Mouse (Mus musculus): ENCODE measurements around the gene Tspan18. TPM values are rescaled to one million over a fixed set of nuclear protein-coding genes. Genes with fewer than 3 reads are reported as not detected.

Gene Tspan18
- polyA plus RNA-seq, 1 experiment from 2014 or later: 54.1 TPM

DNA sequence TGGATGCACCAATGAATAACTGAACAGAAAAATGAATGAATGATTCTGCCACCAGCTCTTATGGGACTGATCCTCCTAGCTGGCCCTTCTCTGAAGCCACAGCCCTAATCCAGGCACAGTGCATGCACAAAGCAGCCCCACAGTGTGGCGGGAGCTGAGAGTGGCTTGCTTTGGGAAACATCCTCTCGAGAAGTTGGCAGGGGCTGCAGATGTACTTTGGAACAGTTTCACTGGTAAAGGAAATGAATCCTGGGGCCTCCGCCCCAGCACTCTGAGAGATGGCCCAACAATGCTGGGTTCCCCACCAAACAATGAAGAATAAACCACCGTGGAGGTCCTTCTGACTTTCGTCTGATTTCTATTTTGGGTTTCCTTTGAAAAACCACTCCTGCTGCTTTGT is 64.2 kb downstream of the Tspan18 start:
- no peak overlapping the region for H3K4me3 ChIP-seq (ENCODE audit: low read depth, low read length)
- 0 out of 2 replicates have a peak overlapping the region, but pooled peaks have one; percentile 13 for H3K27ac ChIP-seq (ENCODE audit: low read depth, low read length)
- no peaks in the 10 kb centered on the region for H3K27me3 ChIP-seq (ENCODE audit: control insufficient read depth, insufficient read depth, low read length)
- H3K9ac ChIP-seq (ENCODE audit: low read length): no peak overlapping the region
- no peaks in the 10 kb centered on the region for H3K9me3 ChIP-seq (ENCODE audit: control insufficient read depth, low read length)
- peaks cover 18% of the 10 kb centered on the region; the same call in 1 of the 2 replicates for H3K4me1 ChIP-seq (replicated peaks; ENCODE audit: control insufficient read depth, insufficient read depth, low read length)
- no peak overlapping the region for H3K4me2 ChIP-seq (ENCODE audit: low read depth, low read length, severe bottlenecking)
- WGBS: 64% methylated on average over 5 of the region's 5 CpGs
- ATAC-seq (replicated peaks; ENCODE audit: low FRiP score): no peak
- H3K36me3 ChIP-seq (ENCODE audit: control insufficient read depth, insufficient read depth, low read length): no peaks in the 10 kb centered on the region
- DNase-seq (ENCODE audit: low spot score): no peak

DNA sequence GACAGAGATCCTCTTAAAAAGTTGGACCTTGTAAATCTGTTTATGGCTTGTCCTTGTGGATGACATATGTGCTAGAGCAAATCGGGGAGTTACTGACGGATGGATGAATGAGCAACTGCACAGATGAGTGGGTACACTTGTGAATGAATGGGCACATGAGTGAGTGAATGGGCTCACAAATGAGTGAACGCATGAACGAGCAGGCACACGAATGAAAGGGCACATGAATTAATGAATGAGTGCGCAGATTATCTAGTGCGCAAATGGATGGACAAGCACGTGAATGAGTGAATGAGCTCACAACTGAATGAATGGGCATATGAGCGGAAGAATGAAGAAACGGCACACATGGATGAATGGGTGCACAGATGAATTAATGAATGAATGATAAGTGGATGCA is 64.7 kb downstream of the Tspan18 start:
- Histone ChIP-seq H3K36me3 (ENCODE audit: control insufficient read depth, insufficient read depth, low read length) (no peaks in the 10 kb centered on the region), H3K9ac (ENCODE audit: low read length) (no peak overlapping the region), H3K27me3 (ENCODE audit: control insufficient read depth, insufficient read depth, low read length) (no peaks in the 10 kb centered on the region), H3K9me3 (ENCODE audit: control insufficient read depth, low read length) (no peaks in the 10 kb centered on the region), H3K4me1 (replicated peaks; ENCODE audit: control insufficient read depth, insufficient read depth, low read length) (peaks cover 18% of the 10 kb centered on the region; the same call in 1 of the 2 replicates), H3K4me2 (ENCODE audit: low read depth, low read length, severe bottlenecking) (no peak overlapping the region), H3K27ac (ENCODE audit: low read depth, low read length) (no peak overlapping the region), H3K4me3 (ENCODE audit: low read depth, low read length) (no peak overlapping the region)
- WGBS: 72% methylated on average over 10 of the region's 10 CpGs
- ATAC-seq (replicated peaks; ENCODE audit: low FRiP score): no peak
- no peak for DNase-seq (ENCODE audit: low spot score)

DNA sequence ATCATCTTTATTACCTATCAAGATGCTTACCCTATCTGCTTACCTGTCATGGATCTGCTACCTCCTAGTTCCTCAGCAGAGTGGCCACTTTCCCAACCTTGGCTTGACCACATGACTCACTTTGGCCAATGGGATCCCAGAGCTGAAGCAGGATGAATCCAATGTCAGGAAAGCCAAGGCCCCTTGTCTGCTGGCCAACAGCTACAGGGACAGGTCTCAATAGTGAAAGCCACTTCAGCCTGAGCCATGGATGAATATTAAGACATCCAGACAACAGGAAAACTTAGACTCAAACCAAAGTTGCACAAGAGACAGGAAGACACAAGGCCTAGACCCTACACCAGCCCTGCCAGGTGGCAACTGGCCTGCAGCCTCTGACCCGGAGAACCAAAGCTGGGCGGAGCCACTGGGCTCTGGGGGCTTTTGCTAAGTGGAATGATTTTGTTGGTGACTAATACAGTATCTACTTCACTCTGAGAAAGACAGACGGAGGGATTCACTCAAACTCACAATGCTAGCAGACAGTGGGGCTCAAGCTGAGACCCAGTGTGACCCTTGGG is 65.5 kb downstream of the Tspan18 start:
- H3K9ac ChIP-seq (ENCODE audit: low read length): no peak overlapping the region
- WGBS: 83% methylated on average over 3 of the region's 3 CpGs
- ATAC-seq (replicated peaks; ENCODE audit: low FRiP score) (no peak), DNase-seq (ENCODE audit: low spot score) (no peak)
- H3K4me3 ChIP-seq (ENCODE audit: low read depth, low read length): no peak overlapping the region
- H3K9me3 ChIP-seq (ENCODE audit: control insufficient read depth, low read length): no peaks in the 10 kb centered on the region
- H3K4me1 ChIP-seq (replicated peaks; ENCODE audit: control insufficient read depth, insufficient read depth, low read length): peaks cover 13% of the 10 kb centered on the region; the same call in 1 of the 2 replicates
- H3K4me2 ChIP-seq (ENCODE audit: low read depth, low read length, severe bottlenecking): no peak overlapping the region
- H3K27ac ChIP-seq (ENCODE audit: low read depth, low read length): no peak overlapping the region
- no peaks in the 10 kb centered on the region for H3K36me3 ChIP-seq (ENCODE audit: control insufficient read depth, insufficient read depth, low read length)
- H3K27me3 ChIP-seq (ENCODE audit: control insufficient read depth, insufficient read depth, low read length): no peaks in the 10 kb centered on the region

DNA sequence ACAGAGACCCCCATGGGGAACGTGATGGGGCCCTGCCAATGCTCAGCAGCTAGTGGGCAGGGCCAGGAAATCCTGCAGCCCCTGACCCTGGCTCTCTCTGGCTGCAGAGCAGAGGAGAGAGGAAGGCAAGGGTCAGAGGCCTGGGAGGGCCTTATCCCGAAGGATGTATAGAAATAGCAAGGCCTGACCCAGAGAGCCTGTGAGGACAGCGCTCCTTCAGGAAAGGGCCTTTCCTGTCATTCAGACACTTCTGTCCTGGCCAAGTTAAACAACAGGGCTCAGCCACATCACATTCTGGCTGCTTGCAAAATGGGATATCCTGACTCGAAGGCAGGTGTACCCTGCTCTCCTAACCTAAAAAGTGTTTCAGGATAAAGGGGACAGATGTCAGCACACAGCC is 66.5 kb downstream of the Tspan18 start:
- Histone ChIP-seq H3K27ac (ENCODE audit: low read depth, low read length) (no peak overlapping the region), H3K36me3 (ENCODE audit: control insufficient read depth, insufficient read depth, low read length) (no peaks in the 10 kb centered on the region), H3K9me3 (ENCODE audit: control insufficient read depth, low read length) (no peaks in the 10 kb centered on the region), H3K9ac (ENCODE audit: low read length) (no peak overlapping the region), H3K4me3 (ENCODE audit: low read depth, low read length) (no peak overlapping the region), H3K27me3 (ENCODE audit: control insufficient read depth, insufficient read depth, low read length) (no peaks in the 10 kb centered on the region), H3K4me1 (replicated peaks; ENCODE audit: control insufficient read depth, insufficient read depth, low read length) (peaks cover 9% of the 10 kb centered on the region; the same call in 1 of the 2 replicates), H3K4me2 (ENCODE audit: low read depth, low read length, severe bottlenecking) (no peak overlapping the region)
- DNase-seq (ENCODE audit: low spot score): no peak
- ATAC-seq (replicated peaks; ENCODE audit: low FRiP score): no peak
- WGBS: 64% methylated on average over 4 of the region's 4 CpGs

DNA sequence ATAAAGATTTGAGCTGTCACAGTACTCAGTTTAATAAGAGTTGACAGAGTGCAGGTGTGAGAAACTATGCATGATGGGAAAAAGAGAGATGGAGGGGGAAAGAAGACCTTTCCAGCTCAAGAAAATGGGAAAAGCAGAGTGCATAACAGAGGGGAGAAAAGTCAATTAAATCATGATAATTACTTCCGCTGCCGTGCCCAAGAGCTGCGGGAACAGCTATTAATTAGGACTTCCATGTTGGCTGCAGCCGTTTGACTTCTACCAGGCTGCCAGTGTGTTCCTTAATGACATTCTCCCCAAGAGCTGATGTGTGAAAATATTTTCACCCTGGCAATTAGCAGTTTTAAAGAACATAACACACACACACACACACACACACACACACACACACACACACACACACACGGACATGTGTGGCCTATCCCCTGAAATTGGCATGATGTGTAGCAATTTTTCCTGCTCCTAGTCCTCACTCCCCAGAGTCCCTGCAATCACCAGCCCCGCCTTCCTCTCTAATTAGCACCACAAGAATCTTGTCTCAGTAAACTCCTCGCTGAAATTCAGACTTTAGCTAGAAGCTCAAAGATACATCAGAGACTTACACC is 67.6 kb downstream of the Tspan18 start:
- DNase-seq (ENCODE audit: low spot score): no peak
- Histone ChIP-seq H3K27ac (ENCODE audit: low read depth, low read length) (no peak overlapping the region), H3K4me2 (ENCODE audit: low read depth, low read length, severe bottlenecking) (0 out of 2 replicates have a peak overlapping the region, but pooled peaks have one; percentile 15), H3K9ac (ENCODE audit: low read length) (no peak overlapping the region), H3K4me3 (ENCODE audit: low read depth, low read length) (no peak overlapping the region), H3K36me3 (ENCODE audit: control insufficient read depth, insufficient read depth, low read length) (no peaks in the 10 kb centered on the region), H3K9me3 (ENCODE audit: control insufficient read depth, low read length) (no peaks in the 10 kb centered on the region), H3K27me3 (ENCODE audit: control insufficient read depth, insufficient read depth, low read length) (no peaks in the 10 kb centered on the region), H3K4me1 (replicated peaks; ENCODE audit: control insufficient read depth, insufficient read depth, low read length) (peaks cover 11% of the 10 kb centered on the region; the same call in 1 of the 2 replicates)
- no peak for ATAC-seq (replicated peaks; ENCODE audit: low FRiP score)
- 41% methylated on average over 7 of the region's 7 CpGs for WGBS

DNA sequence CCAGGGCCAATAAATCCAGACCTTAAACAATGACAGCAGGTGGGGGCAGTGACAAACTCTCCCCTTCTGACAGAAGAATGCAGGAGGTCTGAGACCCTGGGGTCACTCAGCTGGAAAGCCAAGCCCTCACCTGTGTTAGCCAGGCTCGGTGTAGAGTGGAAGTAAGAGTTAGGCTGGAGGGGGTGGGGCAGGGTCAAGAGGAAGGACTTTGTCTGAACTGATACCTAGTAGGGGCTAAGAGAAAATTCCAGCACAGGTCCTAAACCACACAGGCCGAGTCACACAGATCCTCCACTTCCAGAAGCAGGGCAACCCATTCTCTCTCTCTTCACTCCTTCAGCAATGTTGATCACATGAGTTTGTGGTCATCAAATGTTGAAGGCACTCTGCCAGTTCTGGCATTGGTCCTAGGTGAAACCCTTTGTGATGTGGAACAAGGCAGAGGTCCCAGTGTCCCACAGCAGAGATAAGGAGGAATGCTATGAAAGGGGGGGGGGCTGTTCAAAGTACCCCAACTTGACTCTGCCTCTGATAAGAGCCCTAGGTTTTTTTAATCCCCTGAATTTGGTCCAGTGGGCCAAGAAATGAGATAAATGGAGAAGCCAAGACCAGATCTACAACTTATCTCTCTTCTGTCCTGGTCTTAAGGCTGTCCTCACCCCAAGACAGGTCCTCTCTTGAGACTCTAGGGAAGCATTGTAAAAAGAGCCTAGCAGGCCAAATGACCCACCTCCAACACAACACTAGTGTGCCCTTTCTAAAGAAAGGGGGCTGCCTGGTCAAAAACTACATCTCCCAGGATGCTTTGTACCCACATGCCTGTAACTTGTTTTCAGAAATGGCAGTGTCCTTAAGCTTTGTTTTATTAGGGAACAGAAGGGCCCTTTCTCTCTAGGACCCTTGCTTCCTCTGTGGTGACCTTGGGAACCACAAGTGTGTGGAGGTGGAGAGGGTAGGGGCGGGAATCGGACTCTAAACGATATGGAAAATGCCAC is 71.7 kb downstream of the Tspan18 start:
- Histone ChIP-seq H3K27ac (ENCODE audit: low read depth, low read length) (no peak overlapping the region), H3K36me3 (ENCODE audit: control insufficient read depth, insufficient read depth, low read length) (no peaks in the 10 kb centered on the region), H3K27me3 (ENCODE audit: control insufficient read depth, insufficient read depth, low read length) (no peaks in the 10 kb centered on the region), H3K9me3 (ENCODE audit: control insufficient read depth, low read length) (no peaks in the 10 kb centered on the region), H3K4me2 (ENCODE audit: low read depth, low read length, severe bottlenecking) (no peak overlapping the region), H3K4me3 (ENCODE audit: low read depth, low read length) (no peak overlapping the region), H3K4me1 (replicated peaks; ENCODE audit: control insufficient read depth, insufficient read depth, low read length) (peaks cover 12% of the 10 kb centered on the region; the same call in 1 of the 2 replicates), H3K9ac (ENCODE audit: low read length) (no peak overlapping the region)
- ATAC-seq (replicated peaks; ENCODE audit: low FRiP score) (no peak), DNase-seq (ENCODE audit: low spot score) (no peak)
- WGBS: 79% methylated on average over 5 of the region's 5 CpGs

DNA sequence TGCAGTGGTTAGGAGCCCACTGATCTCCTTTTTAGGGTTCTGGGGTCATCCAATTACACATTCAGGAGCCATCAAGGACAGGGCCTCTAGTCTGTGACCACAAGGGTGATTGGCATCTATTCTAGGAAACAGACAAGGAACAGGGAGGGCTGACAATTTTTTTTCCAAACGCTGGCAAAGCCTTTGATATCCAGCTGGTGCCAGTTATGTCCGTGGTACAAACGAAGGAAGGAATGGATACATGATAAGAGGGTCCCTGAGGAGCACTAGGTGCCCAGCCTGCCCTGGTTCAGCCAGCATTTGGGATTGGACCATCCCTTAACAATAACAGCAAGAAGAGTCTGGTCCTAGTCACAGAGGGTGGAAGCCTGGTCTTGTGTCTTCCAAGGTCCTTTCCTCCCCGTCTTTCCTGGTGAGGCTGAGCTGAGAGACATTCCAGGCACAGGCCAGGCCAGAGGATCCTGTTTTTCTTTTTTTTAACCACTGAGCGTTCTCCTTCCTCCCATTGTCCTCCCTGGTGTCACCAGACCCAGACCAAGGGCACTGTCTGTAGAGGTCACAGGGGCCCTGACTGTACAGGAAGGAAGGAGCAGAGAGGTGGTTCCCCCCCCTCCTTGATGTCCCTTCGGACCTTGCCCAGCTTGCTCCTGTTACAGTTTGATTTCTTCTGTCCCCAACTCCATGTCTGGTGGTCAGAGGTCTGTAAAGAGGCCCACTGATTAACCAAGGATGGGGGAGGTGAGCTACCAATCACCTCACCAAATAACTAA is 72.6 kb downstream of the Tspan18 start:
- Histone ChIP-seq H3K4me2 (ENCODE audit: low read depth, low read length, severe bottlenecking) (no peak overlapping the region), H3K27ac (ENCODE audit: low read depth, low read length) (no peak overlapping the region), H3K36me3 (ENCODE audit: control insufficient read depth, insufficient read depth, low read length) (no peaks in the 10 kb centered on the region), H3K9ac (ENCODE audit: low read length) (no peak overlapping the region), H3K4me1 (replicated peaks; ENCODE audit: control insufficient read depth, insufficient read depth, low read length) (peaks cover 8% of the 10 kb centered on the region; the same call in 1 of the 2 replicates), H3K9me3 (ENCODE audit: control insufficient read depth, low read length) (no peaks in the 10 kb centered on the region), H3K4me3 (ENCODE audit: low read depth, low read length) (no peak overlapping the region), H3K27me3 (ENCODE audit: control insufficient read depth, insufficient read depth, low read length) (no peaks in the 10 kb centered on the region)
- ATAC-seq (replicated peaks; ENCODE audit: low FRiP score) (no peak), DNase-seq (ENCODE audit: low spot score) (no peak)
- 67% methylated on average over 6 of the region's 6 CpGs for WGBS

DNA sequence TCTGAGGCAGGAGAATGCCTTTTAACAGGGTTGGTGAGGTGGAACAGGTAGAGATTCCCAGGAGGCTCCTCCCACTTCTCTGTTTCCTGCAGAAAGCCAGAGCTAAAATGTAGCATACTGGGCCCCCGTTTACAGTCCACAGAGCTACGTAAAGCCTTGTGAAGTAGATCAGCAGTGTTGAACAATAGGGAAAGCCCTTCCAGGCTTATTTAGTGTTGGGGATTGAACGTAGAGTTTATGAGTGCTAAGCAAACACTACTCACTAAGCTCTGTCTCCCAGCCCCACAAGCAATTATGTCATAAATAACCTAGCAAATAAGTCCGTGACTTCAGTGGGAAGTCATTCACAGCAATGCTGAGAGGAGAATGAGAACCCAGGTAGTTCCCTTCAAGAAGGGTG is 76.7 kb downstream of the Tspan18 start:
- no peaks in the 10 kb centered on the region for H3K9me3 ChIP-seq (ENCODE audit: control insufficient read depth, low read length)
- no peak overlapping the region for H3K4me2 ChIP-seq (ENCODE audit: low read depth, low read length, severe bottlenecking)
- no peak overlapping the region for H3K4me3 ChIP-seq (ENCODE audit: low read depth, low read length)
- no peak overlapping the region for H3K9ac ChIP-seq (ENCODE audit: low read length)
- ATAC-seq (replicated peaks; ENCODE audit: low FRiP score): no peak
- H3K4me1 ChIP-seq (replicated peaks; ENCODE audit: control insufficient read depth, insufficient read depth, low read length): peaks cover 9% of the 10 kb centered on the region; the same call in 1 of the 2 replicates
- DNase-seq (ENCODE audit: low spot score): no peak
- H3K27me3 ChIP-seq (ENCODE audit: control insufficient read depth, insufficient read depth, low read length): no peaks in the 10 kb centered on the region
- 56% methylated on average over 4 of the region's 4 CpGs for WGBS
- H3K27ac ChIP-seq (ENCODE audit: low read depth, low read length): no peak overlapping the region
- no peaks in the 10 kb centered on the region for H3K36me3 ChIP-seq (ENCODE audit: control insufficient read depth, insufficient read depth, low read length)

All from forebrain, embryonic 11.5 days (tissue).